Mouse (Mus musculus): Measurements from ENCODE around the gene Gdap1l1.

- TF ChIP-seq CTCF (IDR thresholded peaks at IDR 0.05; ENCODE audit: extremely low read depth, insufficient read depth, low read length) (no peak), POLR2A (IDR thresholded peaks at IDR 0.05; ENCODE audit: extremely low read depth, insufficient read depth, low read length) (no peak)
Observed at GRCm38 (mm10) chr2:163467585-163467984, 29.3 kb downstream of the Gdap1l1 start.

Data from cortical plate, adult 2 months (tissue).